Mouse (Mus musculus): ENCODE measurements around the gene Apoc2. TPM values are rescaled to one million over a fixed set of nuclear protein-coding genes. Genes with fewer than 3 reads are reported as not detected.

The Apoc2 gene
- 0.38 and 0.47 TPM in 2 replicates for polyA plus RNA-seq (2012; rRNA removed)

DNA sequence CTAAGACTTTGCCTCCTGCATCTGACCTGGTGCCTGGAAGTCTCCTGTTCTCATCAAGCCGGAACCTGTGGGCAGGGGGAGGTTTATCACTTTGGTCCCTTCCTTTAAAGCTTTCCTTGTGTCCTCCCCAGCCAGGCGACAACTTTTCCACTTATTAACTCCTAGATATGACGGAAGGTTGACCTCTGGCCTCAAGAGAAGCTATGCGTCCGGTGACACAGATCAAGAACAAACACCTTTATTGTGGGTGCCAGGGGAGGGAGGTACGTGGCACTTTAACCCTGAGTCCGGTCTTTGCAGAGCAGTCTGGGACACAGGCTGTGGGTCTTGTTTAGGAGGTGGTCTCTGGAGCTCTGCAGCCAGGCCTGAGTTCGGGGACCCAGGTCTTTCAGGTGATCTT is at the start of gene Apoc2:
Apoc2 (minus strand) TSS at position 70 of the 400 bp plus-strand sequence.
- no peaks in the 10 kb centered on the region for H3K4me1 ChIP-seq (ENCODE audit: control insufficient read depth, insufficient read depth, low read length)

DNA sequence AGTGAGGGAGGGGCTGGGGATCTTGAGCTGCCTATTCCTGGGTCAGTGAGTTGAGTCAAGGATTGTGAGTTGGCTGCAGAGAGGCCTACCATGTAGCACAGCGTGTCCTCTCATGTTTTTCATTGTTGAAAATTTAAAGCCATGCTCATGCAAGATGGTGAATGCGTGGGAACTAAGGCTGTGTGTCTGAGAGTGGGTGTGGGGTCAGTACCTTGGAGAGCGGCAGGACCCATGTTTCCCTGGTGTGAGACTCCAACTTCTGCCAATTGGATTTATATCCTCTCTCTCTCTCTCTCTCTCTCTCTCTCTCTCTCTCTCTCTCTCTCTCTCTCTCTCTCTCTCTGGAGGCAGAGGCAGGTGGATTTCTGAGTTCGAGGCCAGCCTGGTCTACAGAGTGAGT is 48.8 kb upstream of the Apoc2 start:
- Histone ChIP-seq H3K36me3 (ENCODE audit: control insufficient read depth, insufficient read depth, low read length) (no peaks in the 10 kb centered on the region), H3K4me3 (ENCODE audit: control insufficient read depth, low read depth, low read length) (no peak overlapping the region), H3K4me1 (ENCODE audit: control insufficient read depth, insufficient read depth, low read length) (no peaks in the 10 kb centered on the region), H3K27me3 (ENCODE audit: control insufficient read depth, insufficient read depth, low read length) (no peaks in the 10 kb centered on the region), H3K27ac (ENCODE audit: control insufficient read depth, insufficient read depth, low read depth, low read length) (no peak overlapping the region)
- TF ChIP-seq POLR2A (IDR thresholded peaks at IDR 0.05; ENCODE audit: control insufficient read depth, low read depth, low read length) (no peak), CTCF (IDR thresholded peaks at IDR 0.05; ENCODE audit: control insufficient read depth, insufficient read depth, insufficient replicate concordance, low read depth, low read length) (no peak)

More for the DNA sequence above, at the start of gene Apoc2:
- no peaks in the 10 kb centered on the region for H3K36me3 ChIP-seq (ENCODE audit: control insufficient read depth, insufficient read depth, low read length)
- TF ChIP-seq POLR2A (IDR thresholded peaks at IDR 0.05; ENCODE audit: control insufficient read depth, low read depth, low read length), result no peak
- H3K27ac ChIP-seq (ENCODE audit: control insufficient read depth, insufficient read depth, low read depth, low read length), result no peak within 1 kb of the TSS
- H3K4me3 ChIP-seq (ENCODE audit: control insufficient read depth, low read depth, low read length), result no peak within 1 kb of the TSS
- H3K27me3 ChIP-seq (ENCODE audit: control insufficient read depth, insufficient read depth, low read length), result no peaks in the 10 kb centered on the region

DNA sequence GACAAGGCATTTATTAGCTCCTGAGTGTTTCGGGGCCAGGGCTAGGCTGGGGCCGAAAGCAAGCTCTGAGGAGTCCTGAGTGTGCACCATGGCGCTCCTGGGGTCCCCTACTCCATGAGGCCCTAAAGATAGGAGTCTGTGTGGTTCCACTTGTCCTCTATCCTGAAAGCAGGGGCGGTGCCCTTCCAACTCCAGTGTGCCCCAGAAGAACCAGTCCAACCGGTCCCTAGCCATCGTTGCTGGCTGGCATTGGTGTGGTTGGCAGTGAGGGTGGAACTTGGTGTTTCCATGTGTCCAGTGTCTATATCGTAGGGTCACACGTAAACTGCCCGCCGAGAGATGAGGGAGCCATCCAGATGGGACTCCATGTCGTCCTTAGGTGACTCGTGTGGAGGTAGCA is 46.4 kb upstream of the Apoc2 start:
- no peaks in the 10 kb centered on the region for H3K4me1 ChIP-seq (ENCODE audit: control insufficient read depth, insufficient read depth, low read length)
- no peaks in the 10 kb centered on the region for H3K36me3 ChIP-seq (ENCODE audit: control insufficient read depth, insufficient read depth, low read length)
- TF ChIP-seq POLR2A (IDR thresholded peaks at IDR 0.05; ENCODE audit: control insufficient read depth, low read depth, low read length) (no peak), CTCF (IDR thresholded peaks at IDR 0.05; ENCODE audit: control insufficient read depth, insufficient read depth, insufficient replicate concordance, low read depth, low read length) (no peak)
- no peak overlapping the region for H3K4me3 ChIP-seq (ENCODE audit: control insufficient read depth, low read depth, low read length)
- H3K27me3 ChIP-seq (ENCODE audit: control insufficient read depth, insufficient read depth, low read length), result no peaks in the 10 kb centered on the region
- H3K27ac ChIP-seq (ENCODE audit: control insufficient read depth, insufficient read depth, low read depth, low read length), result no peak overlapping the region

DNA sequence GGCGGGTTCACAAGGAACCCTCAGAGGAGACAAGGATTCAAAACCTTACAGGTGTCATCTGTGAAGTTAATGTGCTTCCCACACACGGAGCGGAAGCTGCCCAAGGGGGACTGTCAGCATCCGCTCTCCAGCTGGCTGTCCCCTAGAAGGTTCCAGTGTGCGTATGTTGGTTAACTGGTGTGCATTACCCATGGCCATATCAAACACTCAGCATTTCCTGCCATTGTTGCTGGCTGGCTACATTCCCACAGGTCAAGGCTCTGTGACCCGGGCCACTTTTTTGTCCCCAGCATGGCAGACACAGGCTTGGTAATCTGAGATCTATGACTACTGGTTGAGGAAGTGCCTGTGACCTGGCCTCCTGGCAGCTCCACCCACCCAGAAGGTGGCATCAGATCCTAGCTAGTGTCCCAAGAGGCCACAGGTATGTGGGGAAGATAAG is 45.0 kb upstream of the Apoc2 start:
- Histone ChIP-seq H3K36me3 (ENCODE audit: control insufficient read depth, insufficient read depth, low read length) (no peaks in the 10 kb centered on the region), H3K27me3 (ENCODE audit: control insufficient read depth, insufficient read depth, low read length) (no peaks in the 10 kb centered on the region), H3K27ac (ENCODE audit: control insufficient read depth, insufficient read depth, low read depth, low read length) (no peak overlapping the region)

DNA sequence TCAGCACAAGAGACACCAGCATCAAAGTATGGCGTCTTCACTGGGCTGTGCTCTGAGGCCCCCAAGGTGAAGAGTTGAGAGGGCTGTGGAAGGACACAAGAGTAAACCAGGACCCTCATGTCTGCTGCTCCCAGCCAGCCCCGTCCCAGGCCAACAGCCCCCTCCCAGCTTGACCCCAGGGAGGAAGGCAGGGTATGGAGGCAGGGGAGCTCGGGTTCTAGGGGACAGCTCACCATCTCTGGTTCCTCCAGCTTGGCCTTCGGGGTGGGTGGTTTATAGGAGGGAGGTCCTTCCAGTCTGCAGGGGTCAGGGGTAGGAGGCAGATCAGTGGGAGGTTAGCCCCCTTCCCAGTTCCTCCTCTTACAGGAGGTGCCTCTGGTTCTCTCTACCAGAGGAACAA is 41.5 kb upstream of the Apoc2 start:
- no peak for TF ChIP-seq CTCF (IDR thresholded peaks at IDR 0.05; ENCODE audit: control insufficient read depth, insufficient read depth, insufficient replicate concordance, low read depth, low read length)
- no peak for TF ChIP-seq POLR2A (IDR thresholded peaks at IDR 0.05; ENCODE audit: control insufficient read depth, low read depth, low read length)
- no peaks in the 10 kb centered on the region for H3K27me3 ChIP-seq (ENCODE audit: control insufficient read depth, insufficient read depth, low read length)
- H3K4me1 ChIP-seq (ENCODE audit: control insufficient read depth, insufficient read depth, low read length), result no peaks in the 10 kb centered on the region; the same call in 1 of the 2 replicates
- no peak overlapping the region for H3K4me3 ChIP-seq (ENCODE audit: control insufficient read depth, low read depth, low read length)
- H3K27ac ChIP-seq (ENCODE audit: control insufficient read depth, insufficient read depth, low read depth, low read length), result no peak overlapping the region
- no peaks in the 10 kb centered on the region for H3K36me3 ChIP-seq (ENCODE audit: control insufficient read depth, insufficient read depth, low read length)

More for the DNA sequence above, 45.0 kb upstream of the Apoc2 start:
- no peaks in the 10 kb centered on the region for H3K4me1 ChIP-seq (ENCODE audit: control insufficient read depth, insufficient read depth, low read length)
- no peak for TF ChIP-seq POLR2A (IDR thresholded peaks at IDR 0.05; ENCODE audit: control insufficient read depth, low read depth, low read length)
- TF ChIP-seq CTCF (IDR thresholded peaks at IDR 0.05; ENCODE audit: control insufficient read depth, insufficient read depth, insufficient replicate concordance, low read depth, low read length), result no peak
- no peak overlapping the region for H3K4me3 ChIP-seq (ENCODE audit: control insufficient read depth, low read depth, low read length)

DNA sequence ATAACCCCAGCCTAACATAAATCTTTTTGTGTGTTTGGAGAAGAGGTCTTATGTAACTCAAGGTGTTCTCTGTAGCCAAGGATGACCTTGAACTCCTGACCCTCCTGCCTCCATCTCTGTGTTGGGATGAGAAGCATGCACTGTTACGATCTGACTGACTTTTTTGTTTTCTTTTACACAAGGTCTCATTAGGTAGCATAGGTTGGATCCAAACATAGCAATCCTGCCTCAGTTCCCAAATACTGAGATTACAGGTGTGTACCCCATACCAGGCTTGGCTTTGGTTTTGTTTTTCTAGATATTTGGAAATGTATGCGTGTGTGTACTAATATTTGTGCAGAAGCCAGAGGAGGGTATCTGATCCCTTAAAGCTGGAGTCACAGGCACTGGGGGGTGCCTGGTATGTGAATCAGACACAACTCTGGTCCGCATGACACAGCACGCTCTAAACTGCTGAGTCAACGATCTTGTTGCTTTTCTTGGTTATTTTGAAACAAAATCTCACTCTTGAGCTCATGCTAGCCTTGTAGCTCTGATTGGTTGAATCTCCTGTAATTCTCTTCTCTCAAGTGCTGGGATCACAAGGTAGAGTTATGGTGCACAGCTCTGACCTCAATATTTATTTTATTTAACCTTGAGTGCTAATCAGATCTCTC is 40.7 kb upstream of the Apoc2 start:
- H3K27me3 ChIP-seq (ENCODE audit: control insufficient read depth, insufficient read depth, low read length), result no peaks in the 10 kb centered on the region
- no peaks in the 10 kb centered on the region; the same call in none of the 2 replicates for H3K4me1 ChIP-seq (ENCODE audit: control insufficient read depth, insufficient read depth, low read length)
- no peak overlapping the region for H3K27ac ChIP-seq (ENCODE audit: control insufficient read depth, insufficient read depth, low read depth, low read length)
- no peak overlapping the region for H3K4me3 ChIP-seq (ENCODE audit: control insufficient read depth, low read depth, low read length)
- no peak for TF ChIP-seq POLR2A (IDR thresholded peaks at IDR 0.05; ENCODE audit: control insufficient read depth, low read depth, low read length)
- H3K36me3 ChIP-seq (ENCODE audit: control insufficient read depth, insufficient read depth, low read length), result no peaks in the 10 kb centered on the region

DNA sequence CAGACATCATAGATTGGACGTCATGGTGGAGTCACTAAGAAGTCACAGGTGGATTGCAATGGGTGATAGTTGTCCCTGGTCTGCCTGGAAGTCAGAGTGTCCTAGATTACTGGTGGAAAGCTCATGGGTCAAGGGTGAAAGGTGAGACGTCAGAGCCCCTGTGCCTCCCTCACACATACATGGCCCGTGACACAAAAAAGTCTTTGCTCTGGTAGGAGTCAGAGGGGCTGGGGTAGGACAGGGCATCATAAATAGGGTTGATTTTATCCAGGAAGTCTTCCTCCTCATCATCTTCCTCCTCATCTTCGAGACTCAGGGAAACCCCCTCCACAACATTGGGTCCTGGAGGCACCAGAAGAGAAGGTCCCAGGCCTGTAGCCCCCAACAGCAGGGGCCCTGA is 39.6 kb upstream of the Apoc2 start:
- H3K4me3 ChIP-seq (ENCODE audit: control insufficient read depth, low read depth, low read length), result no peak overlapping the region
- TF ChIP-seq CTCF (IDR thresholded peaks at IDR 0.05; ENCODE audit: control insufficient read depth, insufficient read depth, insufficient replicate concordance, low read depth, low read length) (no peak), POLR2A (IDR thresholded peaks at IDR 0.05; ENCODE audit: control insufficient read depth, low read depth, low read length) (no peak)
- no peaks in the 10 kb centered on the region for H3K27me3 ChIP-seq (ENCODE audit: control insufficient read depth, insufficient read depth, low read length)
- no peak overlapping the region for H3K27ac ChIP-seq (ENCODE audit: control insufficient read depth, insufficient read depth, low read depth, low read length)
- H3K4me1 ChIP-seq (ENCODE audit: control insufficient read depth, insufficient read depth, low read length), result no peaks in the 10 kb centered on the region; the same call in none of the 2 replicates
- H3K36me3 ChIP-seq (ENCODE audit: control insufficient read depth, insufficient read depth, low read length), result no peaks in the 10 kb centered on the region; the same call in 1 of the 2 replicates

Data from testis, adult 2 months (tissue).